Mouse (Mus musculus) lung, postnatal 0 days (tissue): Measurements from ENCODE around the gene Eps15l1. TPM values are rescaled to one million over a fixed set of nuclear protein-coding genes. Genes with fewer than 3 reads are reported as not detected.

Source experiments
- ATAC-seq: fragments of 200-750 bp; cut with Nextera tagmentation; 2 replicates; pipeline ENCODE4 v1.8.0; 2017; ENCODE audit warnings: moderate library complexity
- DNase-seq: peaks from one replicate; pipeline ENCODE4 v3.0.0-alpha.2; 2016; ENCODE audit warnings: low spot score
- H3K27ac ChIP-seq: fragments of 300-500 bp; sonication (generic); 2 replicates; pipeline ENCODE4 v1.5.1; 2014; ENCODE audit warnings: antibody characterized with exemption, mild to moderate bottlenecking, low read length, mixed read lengths
- H3K27me3 ChIP-seq: fragments of 300-500 bp; sonication (generic); replicated peaks from 2 replicates; pipeline ENCODE4 v1.6.1; 2014; ENCODE audit warnings: low read length, mixed read lengths; ENCODE audit not compliant: insufficient read depth
- H3K36me3 ChIP-seq: fragments of 300-500 bp; sonication (generic); 2 replicates; pipeline ENCODE4 v1.6.1; 2014; ENCODE audit warnings: low read length, mixed read lengths; ENCODE audit not compliant: insufficient read depth
- H3K4me1 ChIP-seq: fragments of 300-500 bp; sonication (generic); 2 replicates; pipeline ENCODE4 v1.6.1; 2014; ENCODE audit warnings: antibody characterized with exemption, low read depth, low read length, mixed read lengths; ENCODE audit not compliant: insufficient read depth
- H3K4me2 ChIP-seq: fragments of 300-500 bp; sonication (generic); replicated peaks from 2 replicates; pipeline ENCODE4 v1.6.1; 2014; ENCODE audit warnings: low read depth, mild to moderate bottlenecking, low read length, moderate library complexity, mixed read lengths
- H3K4me3 ChIP-seq: fragments of 300-500 bp; sonication (generic); 2 replicates; pipeline ENCODE4 v1.5.1; 2014; ENCODE audit warnings: low read depth, low read length
- H3K9ac ChIP-seq: fragments of 300-500 bp; sonication (generic); replicated peaks from 2 replicates; pipeline ENCODE4 v1.6.1; 2014; ENCODE audit warnings: low read depth, mild to moderate bottlenecking
- H3K9me3 ChIP-seq: fragments of 300-500 bp; sonication (generic); 2 replicates; pipeline ENCODE4 v1.6.1; 2016; ENCODE audit warnings: low read length, mixed read lengths
- CTCF ChIP-seq: IDR thresholded peaks from 2 replicates; pipeline ENCODE4 v1.5.1; 2016; ENCODE audit warnings: antibody characterized with exemption, mild to moderate bottlenecking
- EP300 ChIP-seq: IDR thresholded peaks from 2 replicates; pipeline ENCODE4 v1.6.1; 2016; ENCODE audit warnings: antibody characterized with exemption, mild to moderate bottlenecking, control low read depth
- WGBS: fragments of 180-500 bp; shearing (Covaris S2); extraction: QIAGEN DNeasy Blood & Tissue Kit; methylation state at CpG from one replicate; pipeline ENCODE4 v1.1.7; 2014; 5-methylcytosine and 5-hydroxymethylcytosine counted together
- polyA plus RNA-seq: library from polyadenylated mRNA; unstranded; fragments of >200 nt; fragmentation: Nextera tagmentation; extraction: Ambion mirVana; gene quantifications from 2 replicates; pipeline ENCODE4 v1.2.1, GENCODE M21; 2015

Eps15l1 gene
- polyA plus RNA-seq: 25.6 and 25.9 TPM in 2 replicates

DNA sequence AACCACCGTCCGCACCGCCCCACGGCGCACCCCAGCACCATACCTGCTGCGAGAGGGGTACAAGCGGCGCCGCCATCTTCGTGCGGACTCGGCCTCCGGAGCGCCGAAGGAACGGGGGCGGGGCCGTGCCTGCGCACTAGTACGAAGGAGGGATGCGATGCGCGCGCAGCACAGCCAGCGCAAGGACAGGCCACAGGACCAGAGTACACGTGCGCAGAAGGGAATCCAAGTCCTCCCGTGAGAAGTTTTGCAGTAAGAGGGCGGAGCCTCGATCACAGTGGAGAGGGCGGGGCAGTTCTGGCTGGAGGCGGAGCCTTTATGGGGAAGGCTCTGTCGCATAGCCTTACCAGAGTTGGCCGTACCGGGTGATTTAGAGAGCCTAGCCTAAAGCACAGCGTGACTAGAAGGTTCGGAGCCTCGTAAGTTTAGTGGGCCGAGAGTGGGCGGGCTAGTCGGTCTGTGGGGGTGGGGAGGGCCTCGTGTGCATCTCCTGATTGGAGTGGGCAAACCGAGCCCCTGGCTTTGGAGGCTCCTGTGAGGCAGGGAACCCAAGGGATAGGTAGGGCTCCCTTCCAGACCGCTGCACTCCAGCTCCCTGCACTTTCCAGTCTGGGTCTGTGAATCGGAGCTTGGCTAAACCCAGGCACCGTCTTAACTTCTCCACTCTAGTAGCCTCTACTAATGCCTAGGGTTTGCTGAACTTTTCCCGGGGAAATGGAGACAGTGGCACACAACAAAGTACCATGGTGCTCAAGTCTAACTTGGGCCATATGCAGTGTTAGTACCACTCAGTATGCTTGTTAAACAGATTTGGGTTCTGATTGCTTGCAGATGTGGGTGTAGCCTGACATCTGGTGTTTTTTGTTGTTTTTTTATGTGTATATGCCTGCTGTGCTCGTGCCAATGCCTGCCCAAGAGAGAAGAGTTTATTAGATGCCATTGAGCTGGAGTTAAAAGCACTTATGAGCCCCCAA, at the start of gene Eps15l1:
Eps15l1 (minus strand) TSS at position 99 of the 974 bp plus-strand sequence.
- Histone ChIP-seq H3K4me1 (peaks cover 10% of the 10 kb centered on the region; the same call in 1 of the 2 replicates), H3K4me3 (peak within 1 kb of the TSS; percentile 77), H3K4me2 (peak within 1 kb of the TSS; percentile 86), H3K36me3 (no peaks in the 10 kb centered on the region), H3K27ac (peak within 1 kb of the TSS; percentile 82), H3K27me3 (no peaks in the 10 kb centered on the region), H3K9ac (peak within 1 kb of the TSS; percentile 69), H3K9me3 (no peaks in the 10 kb centered on the region)
- DNase-seq: peak; percentile 100
- 1% methylated on average over 48 of the region's 48 CpGs for WGBS
- peak; percentile 98 for ATAC-seq
- TF ChIP-seq EP300 (no peak), CTCF (no peak)

- no peak for DNase-seq
- Histone ChIP-seq H3K4me3 (no peak overlapping the region), H3K9me3 (no peaks in the 10 kb centered on the region), H3K9ac (no peak overlapping the region), H3K4me2 (no peak overlapping the region), H3K4me1 (no peaks in the 10 kb centered on the region), H3K27me3 (no peaks in the 10 kb centered on the region), H3K36me3 (peaks cover 48% of the 10 kb centered on the region), H3K27ac (no peak overlapping the region)
- TF ChIP-seq EP300 (no peak), CTCF (no peak)
- no peak for ATAC-seq
- WGBS: 90% methylated on average over 7 of the region's 7 CpGs
These were observed 49.4 kb upstream of the Eps15l1 start for GRCm38 (mm10) chr8:72470684-72471083.

- H3K36me3 ChIP-seq: peaks cover 54% of the 10 kb centered on the region
- H3K9me3 ChIP-seq: no peaks in the 10 kb centered on the region
- ATAC-seq: no peak
- no peak overlapping the region for H3K4me2 ChIP-seq
- H3K9ac ChIP-seq: no peak overlapping the region
- H3K27me3 ChIP-seq: no peaks in the 10 kb centered on the region
- H3K27ac ChIP-seq: no peak overlapping the region
- no peak overlapping the region for H3K4me3 ChIP-seq
- TF ChIP-seq CTCF (no peak), EP300 (no peak)
- WGBS: 86% methylated on average over 8 of the region's 8 CpGs
- no peak for DNase-seq
- no peaks in the 10 kb centered on the region for H3K4me1 ChIP-seq
These were observed 48.7 kb upstream of the Eps15l1 start for GRCm38 (mm10) chr8:72469984-72470383.

- Histone ChIP-seq H3K9ac (no peak overlapping the region), H3K9me3 (no peaks in the 10 kb centered on the region), H3K4me2 (no peak overlapping the region), H3K4me1 (no peaks in the 10 kb centered on the region), H3K36me3 (peaks cover 59% of the 10 kb centered on the region), H3K27ac (no peak overlapping the region), H3K27me3 (no peaks in the 10 kb centered on the region), H3K4me3 (no peak overlapping the region)
- no peak for TF ChIP-seq EP300
- no peak for TF ChIP-seq CTCF
- WGBS: 94% methylated on average over 2 of the region's 2 CpGs
- DNase-seq (no peak), ATAC-seq (no peak)
These were observed 48.0 kb upstream of the Eps15l1 start for GRCm38 (mm10) chr8:72469243-72469642.

GRCm38 (mm10) chr8:72464211-72464610, 43.0 kb upstream of the Eps15l1 start:
- no peak for TF ChIP-seq EP300
- TF ChIP-seq CTCF: no peak
- DNase-seq (no peak), ATAC-seq (no peak)
- H3K27ac ChIP-seq: no peak overlapping the region
- no peaks in the 10 kb centered on the region for H3K9me3 ChIP-seq
- H3K9ac ChIP-seq: no peak overlapping the region
- H3K36me3 ChIP-seq: peaks cover 60% of the 10 kb centered on the region
- no peaks in the 10 kb centered on the region for H3K27me3 ChIP-seq
- H3K4me2 ChIP-seq: no peak overlapping the region
- 96% methylated on average over 10 of the region's 10 CpGs for WGBS
- no peaks in the 10 kb centered on the region for H3K4me1 ChIP-seq
- no peak overlapping the region for H3K4me3 ChIP-seq

- H3K36me3 ChIP-seq: peaks cover 32% of the 10 kb centered on the region
- DNase-seq (no peak), ATAC-seq (no peak)
- H3K9me3 ChIP-seq: no peaks in the 10 kb centered on the region
- H3K27me3 ChIP-seq: no peaks in the 10 kb centered on the region
- H3K4me1 ChIP-seq: no peaks in the 10 kb centered on the region
- H3K27ac ChIP-seq: no peak overlapping the region
- no peak for TF ChIP-seq CTCF
- no peak for TF ChIP-seq EP300
- no peak overlapping the region for H3K4me2 ChIP-seq
- H3K9ac ChIP-seq: no peak overlapping the region
- 91% methylated on average over 4 of the region's 4 CpGs for WGBS
- no peak overlapping the region for H3K4me3 ChIP-seq
These were observed 38.7 kb upstream of the Eps15l1 start for GRCm38 (mm10) chr8:72459881-72460533.
